Mouse (Mus musculus): ENCODE results near the gene Slc17a8.
A peak's percentile ranks its signal among the peaks of the same experiment; 100 is the strongest.
"Not testable (repeated sequence)": the region's sequence is repeated elsewhere in the genome, so short reads cannot be mapped to it uniquely, and the experiment has no call there.

Slc17a8 gene

GRCm38 (mm10) chr10:89588708-89589107 lies 32.3 kb downstream of the Slc17a8 start:
- no peak for DNase-seq

- DNase-seq: no peak
These were observed 36.3 kb downstream of the Slc17a8 start for GRCm38 (mm10) chr10:89584709-89585108.

GRCm38 (mm10) chr10:89578801-89579200 lies 42.3 kb downstream of the Slc17a8 start:
- peak; percentile 34 for DNase-seq

DNA sequence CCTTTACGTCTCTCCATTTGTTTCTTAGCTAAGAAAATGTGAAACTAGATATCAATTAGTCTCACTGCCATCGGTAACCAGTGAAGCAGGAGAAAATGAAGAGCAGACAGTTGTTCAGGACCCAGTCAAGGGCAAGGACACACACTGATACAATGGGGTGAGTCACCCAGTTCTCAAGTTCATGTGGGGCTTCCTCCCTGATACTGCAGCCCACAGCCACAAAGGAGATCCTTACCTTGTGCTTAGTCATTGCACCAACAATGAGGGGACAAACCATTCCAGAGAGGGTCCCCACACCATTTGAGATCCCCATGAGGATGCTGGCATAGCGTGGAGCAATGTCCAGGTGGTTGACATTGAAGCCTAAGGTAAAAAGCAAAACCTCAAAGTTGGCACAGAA lies 43.4 kb downstream of the Slc17a8 start:
- no peak for DNase-seq

DNA sequence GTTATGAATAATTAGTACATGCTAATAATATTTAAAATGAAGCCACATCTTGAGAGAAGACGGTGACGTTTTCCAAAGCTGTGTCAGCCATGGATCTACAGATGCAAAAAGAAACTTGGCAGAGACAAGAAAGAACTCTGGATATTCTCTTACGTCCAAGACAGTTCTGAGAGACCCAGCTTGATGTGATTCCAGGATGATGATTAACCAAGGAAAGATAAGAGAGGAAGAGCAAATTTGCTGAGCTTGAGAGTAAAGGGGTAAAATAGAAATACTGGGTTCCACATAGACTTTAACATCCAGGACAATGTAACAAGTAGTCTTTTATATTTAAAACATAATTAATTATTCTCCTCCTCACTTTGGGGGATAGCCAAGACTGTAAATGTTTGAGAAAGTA lies 47.6 kb downstream of the Slc17a8 start:
- no peak for DNase-seq

- DNase-seq: no peak
These were observed 48.1 kb downstream of the Slc17a8 start for GRCm38 (mm10) chr10:89572946-89573345.

- no peak for DNase-seq
These were observed 53.7 kb downstream of the Slc17a8 start for GRCm38 (mm10) chr10:89567391-89567790.

- DNase-seq: no peak
These were observed 55.6 kb downstream of the Slc17a8 start for GRCm38 (mm10) chr10:89565301-89566022.

- DNase-seq: no peak
These were observed 58.9 kb downstream of the Slc17a8 start for GRCm38 (mm10) chr10:89562113-89562512.

- DNase-seq: no peak
These were observed 61.7 kb downstream of the Slc17a8 start for GRCm38 (mm10) chr10:89559351-89559750.

DNA sequence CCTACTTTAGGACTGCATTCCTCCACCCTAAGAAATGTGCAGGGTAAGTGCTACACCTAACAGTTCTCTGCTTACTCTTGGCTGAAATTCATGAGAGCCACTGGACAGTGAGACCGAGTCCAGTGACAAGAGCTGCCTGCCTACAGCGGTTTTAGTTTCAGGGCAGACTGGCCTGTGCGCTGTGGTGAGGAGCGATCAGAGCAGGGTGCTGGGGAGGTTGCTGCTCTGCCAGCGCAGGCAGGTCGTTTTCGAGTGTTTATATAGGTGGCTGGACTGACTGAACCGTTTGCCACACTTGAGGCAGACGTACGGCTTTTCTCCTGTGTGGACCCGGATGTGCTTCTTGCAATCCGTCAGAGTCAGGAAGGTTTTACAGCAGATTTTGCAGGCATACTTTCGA lies 66.2 kb downstream of the Slc17a8 start:
- DNase-seq: not testable (repeated sequence)

GRCm38 (mm10) chr10:89553855-89554254 lies 67.2 kb downstream of the Slc17a8 start:
- DNase-seq: not testable (repeated sequence)

DNA sequence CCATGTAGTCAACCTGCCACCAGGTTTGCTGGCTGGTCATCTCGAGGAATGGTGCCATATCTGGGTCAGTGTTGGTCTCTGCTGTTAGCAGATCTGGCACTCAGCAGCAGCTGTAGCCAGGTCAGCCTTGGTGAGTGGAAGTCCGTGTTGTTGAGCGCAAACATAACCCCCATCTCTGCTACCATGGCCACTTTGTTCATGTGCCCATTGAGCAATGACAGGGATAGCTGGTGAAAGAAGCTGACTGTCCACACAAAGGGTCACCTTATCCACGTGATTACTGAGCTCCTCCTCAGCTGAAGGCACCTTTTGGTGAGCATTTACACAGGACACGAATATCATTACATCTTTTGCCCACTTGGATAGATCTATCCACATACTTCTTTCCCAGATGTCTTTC lies 68.0 kb downstream of the Slc17a8 start:
- DNase-seq: no peak

- DNase-seq: no peak
These were observed 69.4 kb downstream of the Slc17a8 start for GRCm38 (mm10) chr10:89551657-89552056.

- DNase-seq: no peak
These were observed 73.0 kb downstream of the Slc17a8 start for GRCm38 (mm10) chr10:89548028-89548427.

DNA sequence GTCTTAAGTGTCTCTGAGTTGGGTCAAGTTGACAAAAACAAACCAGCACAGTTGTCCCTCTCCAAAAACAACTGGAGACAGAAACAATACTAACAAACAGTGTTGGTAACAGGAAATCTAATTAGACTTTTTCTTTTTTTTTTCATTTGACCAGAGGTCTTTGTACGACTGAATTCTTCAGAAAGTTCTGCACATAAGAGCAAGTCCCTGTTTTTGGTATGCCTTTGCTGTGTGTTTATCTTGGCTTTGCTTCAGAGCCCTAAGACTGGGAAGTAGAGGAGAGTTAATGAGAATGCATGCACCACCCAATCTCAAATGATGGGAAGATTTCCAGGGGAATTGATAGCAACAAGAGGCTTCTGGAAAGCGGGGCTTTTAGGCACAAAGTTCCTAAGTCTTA lies 74.1 kb downstream of the Slc17a8 start:
- no peak for DNase-seq

DNA sequence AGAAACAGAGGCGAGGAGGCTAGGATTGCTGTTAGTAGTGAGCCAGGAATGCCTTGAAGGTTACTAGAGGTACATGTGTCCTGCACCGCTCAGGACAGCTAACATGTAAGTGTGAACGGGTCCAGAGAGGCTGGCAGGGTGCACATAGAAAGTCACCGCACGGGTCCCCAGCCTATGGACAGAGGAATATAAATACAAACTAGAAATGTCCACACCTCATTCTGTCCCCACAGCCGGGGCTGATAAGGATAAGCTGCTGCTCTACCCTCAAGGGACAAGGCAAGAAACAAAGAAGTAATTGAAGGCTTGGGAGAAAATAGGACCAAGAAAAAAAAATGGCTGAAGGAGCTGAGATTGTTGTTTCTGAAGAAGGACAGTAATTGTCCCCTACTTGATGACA lies 77.2 kb downstream of the Slc17a8 start:
- DNase-seq: no peak

DNA sequence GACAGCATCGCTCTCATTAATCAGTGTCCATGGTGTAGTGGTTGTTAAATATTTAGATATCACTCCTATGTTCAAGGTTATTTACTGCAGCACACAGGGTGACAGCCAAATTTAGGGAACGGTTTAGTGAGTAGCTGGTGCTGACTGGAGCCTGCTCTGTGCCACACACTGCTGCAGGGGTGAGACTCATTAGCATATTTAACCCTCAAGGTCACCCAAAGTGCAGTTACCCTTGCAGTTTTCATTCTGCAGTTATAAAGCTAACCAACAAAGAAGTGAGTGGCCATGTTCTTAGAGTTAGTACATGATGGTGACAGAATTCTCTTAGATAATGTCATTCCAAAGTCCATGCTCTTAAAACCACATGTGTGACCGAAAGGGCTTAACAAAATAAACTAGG lies 78.7 kb downstream of the Slc17a8 start:
- DNase-seq: no peak

GRCm38 (mm10) chr10:89532929-89533727 lies 87.9 kb downstream of the Slc17a8 start, which contains the start of gene Nr1h4:
Gene Nr1h4, minus strand, starts transcription at chr10:89533585.
- no peak for DNase-seq

DNA sequence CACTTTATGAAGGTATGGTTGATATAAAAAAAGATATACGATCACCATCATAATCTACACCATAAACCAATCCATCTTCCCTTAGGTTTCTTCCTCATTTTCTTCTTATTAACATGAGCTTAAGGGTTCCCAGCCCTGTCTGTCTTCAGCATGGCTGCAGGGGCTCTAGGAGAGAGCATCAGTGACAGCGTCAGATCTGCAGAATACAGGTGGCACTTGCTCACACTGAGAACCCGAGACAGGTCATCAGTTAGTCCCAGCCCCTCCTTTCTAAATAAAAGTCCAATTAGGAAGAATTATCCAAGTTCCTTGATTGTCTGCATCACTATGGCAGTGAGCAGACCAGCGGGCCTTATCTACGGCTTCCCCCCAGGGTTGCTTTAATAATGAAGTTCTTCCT lies 88.6 kb downstream of the Slc17a8 start:
- no peak for DNase-seq

DNA sequence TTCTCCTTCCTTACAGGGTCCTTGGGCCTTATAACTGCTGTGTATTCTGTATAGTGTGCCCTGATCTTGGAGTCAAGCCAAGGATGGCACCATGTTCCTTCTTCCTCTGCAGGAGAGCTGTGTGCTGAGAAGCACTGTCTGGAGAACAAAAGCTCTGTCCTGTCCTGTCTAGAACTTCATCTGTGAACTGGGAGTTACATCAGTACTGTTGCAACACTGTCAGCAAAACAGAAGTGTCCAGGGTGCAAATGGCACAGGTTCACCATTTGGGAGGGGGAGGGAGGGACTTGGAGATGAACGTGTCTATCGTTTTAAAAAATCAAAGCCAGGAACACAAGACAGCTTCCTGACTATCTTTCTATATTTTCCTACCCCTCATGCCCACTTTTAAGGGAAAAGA lies 89.1 kb downstream of the Slc17a8 start:
- no peak for DNase-seq

- no peak for DNase-seq
These were observed 89.8 kb downstream of the Slc17a8 start for GRCm38 (mm10) chr10:89531194-89531634.

DNA sequence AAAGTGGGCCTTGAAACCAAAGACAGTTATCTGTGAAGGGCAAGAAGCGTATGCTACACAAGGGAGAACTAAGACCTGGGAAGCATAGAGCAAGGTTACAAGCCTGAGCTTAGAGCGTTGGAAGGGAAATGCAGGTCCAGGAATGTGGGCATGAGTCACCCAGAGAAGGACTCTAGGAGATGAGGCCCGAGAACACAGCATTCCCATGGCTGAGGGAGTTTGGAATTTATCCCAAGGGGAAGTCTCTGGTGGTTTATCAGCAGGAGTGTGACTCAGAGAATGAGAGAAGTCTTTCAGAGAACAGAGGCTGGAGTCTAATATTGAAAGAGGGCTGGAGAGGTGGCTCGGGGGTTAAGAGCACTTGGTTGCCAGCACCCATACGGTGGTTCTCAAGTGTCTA lies 94.0 kb downstream of the Slc17a8 start:
- DNase-seq: no peak

DNA sequence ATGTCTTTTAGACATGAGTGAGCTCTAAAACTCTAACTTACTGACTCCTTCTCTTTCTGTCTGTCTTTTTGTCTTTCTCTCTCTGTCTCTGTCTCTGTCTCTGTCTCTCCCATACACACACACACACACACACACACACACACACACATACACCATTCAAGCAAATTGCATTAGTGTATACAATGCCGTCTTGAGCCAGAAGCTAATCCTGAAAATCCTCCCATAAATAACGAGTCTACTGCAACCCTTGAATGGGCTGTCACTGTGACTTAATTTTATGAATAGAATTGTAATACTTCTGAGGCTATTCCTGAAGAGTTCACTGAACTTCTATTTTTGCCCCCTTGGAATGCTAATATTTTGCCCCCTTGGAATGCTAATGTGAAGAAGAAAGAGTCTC lies 95.2 kb downstream of the Slc17a8 start:
- DNase-seq: no peak

Data from thymus, postnatal 4 days (tissue).